Mouse (Mus musculus): ENCODE measurements around the gene Kifap3.

GRCm38 (mm10) chr1:163829482-163829881 lies 50.1 kb downstream of the Kifap3 start:
- TF ChIP-seq POLR2A (IDR thresholded peaks at IDR 0.05; ENCODE audit: borderline replicate concordance, low read depth, low read length) (no peak), CTCF (IDR thresholded peaks at IDR 0.05; ENCODE audit: low read depth, low read length) (no peak)

Data from bone marrow macrophage, adult 2 months (primary cell).